Mouse (Mus musculus) Patski (cell line): Measurements from ENCODE around the gene H2afv. TPM values are rescaled to one million over a fixed set of nuclear protein-coding genes. Genes with fewer than 3 reads are reported as not detected.
"Not testable (repeated sequence)": the region's sequence is repeated elsewhere in the genome, so short reads cannot be mapped to it uniquely, and the experiment has no call there.

Experiments used
- ATAC-seq: fragments of 100-300 bp; one replicate; pipeline ENCODE4 v1.8.0; 2021
- CTCF ChIA-PET: fragments of 350-600 bp; sonication (Branson Sonifier 250); formaldehyde crosslinking; loops from one replicate; lab custom pipeline; 2022; ENCODE audit warnings: inconsistent platforms; lab: Charles Lee
- POLR2A ChIA-PET: fragments of 350-600 bp; sonication (Branson Sonifier 250); formaldehyde crosslinking; loops from one replicate; lab custom pipeline; 2022; ENCODE audit warnings: antibody characterized with exemption, inconsistent platforms; lab: Charles Lee
- DNase-seq: peaks from one replicate; pipeline ENCODE4 v3.0.0-alpha.2; 2011; ENCODE audit warnings: low read depth, low spot score
- H3K27me3 ChIP-seq: fragments of 371-371 bp; one replicate; pipeline ENCODE4 v1.5.1; 2021
- CTCF ChIP-seq: fragments of 100-300 bp; IDR thresholded peaks from one replicate; pipeline ENCODE4 v1.5.1; 2021
- in situ Hi-C: fragments of 300-500 bp; cut with MboI; formaldehyde crosslinking; loops from 3 replicates; pipeline ENCODE4 v1.11.1; 2018; ENCODE audit warnings: low pct_unique_long_range_greater_than_20kb, mixed read lengths
- polyA plus RNA-seq: library from polyadenylated mRNA; unstranded; gene quantifications from one replicate; pipeline ENCODE4 v1.2.3, GENCODE M21; 2021

H2afv gene
- polyA plus RNA-seq, 1 experiment from 2014 or later: 147 TPM

- no peak for TF ChIP-seq CTCF
- ATAC-seq: no peak
- DNase-seq: no peak
- ChIA-PET CTCF (interaction anchor here (2.7 to 5.4 kb wide), 2 partner anchors 13 to 17 kb away, joined by 14 to 28 read pairs; no protein-coding TSS in a partner anchor), POLR2A (interaction anchor here (0.7 to 1.3 kb wide), 2 partner anchors 9 to 126 kb away, joined by 3 to 4 read pairs; no protein-coding TSS in a partner anchor)
- no peaks in the 10 kb centered on the region for H3K27me3 ChIP-seq
- in situ Hi-C loops: no loop called here
Measured at GRCm38 (mm10) chr11:6418751-6419150, 25.5 kb downstream of the H2afv start.

DNA sequence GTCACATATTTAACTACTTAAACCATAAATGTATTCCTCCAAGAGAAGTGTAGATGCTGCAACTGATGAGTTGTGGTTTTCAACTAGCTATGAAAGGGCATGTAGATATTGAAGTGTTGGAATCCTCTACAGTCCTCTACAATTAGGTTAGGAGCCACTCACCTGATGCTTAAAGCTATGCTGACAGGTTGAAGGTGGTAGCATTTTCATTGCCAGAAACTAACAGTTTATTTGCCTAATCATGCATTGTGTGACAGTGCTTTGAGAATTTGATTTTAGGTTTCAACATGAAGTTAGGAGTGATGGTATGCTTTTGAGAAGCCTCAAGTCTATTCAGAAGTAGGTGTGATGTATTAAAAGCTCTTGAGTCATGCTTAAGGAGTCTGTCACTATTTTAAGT lies 26.8 kb downstream of the H2afv start:
- DNase-seq (no peak), ATAC-seq (no peak)
- TF ChIP-seq CTCF: no peak
- ChIA-PET POLR2A (interaction anchor here (0.6 to 0.9 kb wide), 3 partner anchors 26 to 84 kb away, joined by 4 read pairs; no protein-coding TSS in a partner anchor), CTCF (interaction anchor here (2.7 to 5.4 kb wide), 2 partner anchors 15 to 19 kb away, joined by 14 to 28 read pairs; no protein-coding TSS in a partner anchor)
- no peaks in the 10 kb centered on the region for H3K27me3 ChIP-seq
- in situ Hi-C loops: no loop called here

GRCm38 (mm10) chr11:6417069-6417468 lies 27.2 kb downstream of the H2afv start:
- in situ Hi-C loops: no loop called here
- DNase-seq (no peak), ATAC-seq (no peak)
- ChIA-PET POLR2A (interaction anchor here (0.9 kb wide), 1 partner anchor 26 kb away, joined by 4 read pairs; no protein-coding TSS in a partner anchor), CTCF (interaction anchor here (2.7 to 5.4 kb wide), 2 partner anchors 15 to 19 kb away, joined by 14 to 28 read pairs; no protein-coding TSS in a partner anchor)
- TF ChIP-seq CTCF: no peak
- no peaks in the 10 kb centered on the region for H3K27me3 ChIP-seq

DNA sequence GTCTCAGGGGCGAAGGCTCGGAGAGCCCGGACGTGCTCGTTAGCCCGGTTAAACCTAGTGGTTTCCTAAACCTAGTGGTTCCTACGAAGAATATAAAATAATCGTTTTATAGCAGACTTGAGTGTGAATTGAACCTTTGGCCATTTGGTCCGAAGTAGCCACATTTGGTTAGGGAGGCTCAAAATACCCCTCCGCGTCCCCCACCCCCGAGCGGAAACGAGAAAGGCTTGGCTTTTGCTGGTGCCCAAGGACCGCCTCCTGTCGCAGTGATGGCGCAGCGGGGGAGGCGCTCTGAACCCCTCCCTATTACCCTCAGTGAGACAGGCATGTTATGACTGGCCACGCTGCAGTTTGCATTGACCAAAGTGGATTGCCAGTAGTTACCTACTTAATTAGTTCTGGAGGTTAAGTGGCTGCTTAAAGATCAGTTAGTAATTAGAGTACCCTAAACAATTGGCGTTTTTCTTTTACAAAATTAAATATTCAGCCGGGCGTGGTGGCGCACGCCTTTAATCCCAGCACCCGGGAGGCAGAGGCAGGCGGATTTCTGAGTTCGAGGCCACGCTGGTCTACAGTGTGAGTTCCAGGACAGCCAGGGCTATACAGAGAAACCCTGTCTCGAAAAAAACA lies 27.7 kb downstream of the H2afv start:
- H3K27me3 ChIP-seq: no peaks in the 10 kb centered on the region
- DNase-seq: no peak
- peak; percentile 58 for ATAC-seq
- in situ Hi-C loops: no loop called here
- CTCF ChIA-PET: interaction anchor here (2.7 to 5.4 kb wide), 2 partner anchors 16 to 20 kb away, joined by 14 to 28 read pairs; no protein-coding TSS in a partner anchor
- POLR2A ChIA-PET: no interaction called here
- no peak for TF ChIP-seq CTCF

DNA sequence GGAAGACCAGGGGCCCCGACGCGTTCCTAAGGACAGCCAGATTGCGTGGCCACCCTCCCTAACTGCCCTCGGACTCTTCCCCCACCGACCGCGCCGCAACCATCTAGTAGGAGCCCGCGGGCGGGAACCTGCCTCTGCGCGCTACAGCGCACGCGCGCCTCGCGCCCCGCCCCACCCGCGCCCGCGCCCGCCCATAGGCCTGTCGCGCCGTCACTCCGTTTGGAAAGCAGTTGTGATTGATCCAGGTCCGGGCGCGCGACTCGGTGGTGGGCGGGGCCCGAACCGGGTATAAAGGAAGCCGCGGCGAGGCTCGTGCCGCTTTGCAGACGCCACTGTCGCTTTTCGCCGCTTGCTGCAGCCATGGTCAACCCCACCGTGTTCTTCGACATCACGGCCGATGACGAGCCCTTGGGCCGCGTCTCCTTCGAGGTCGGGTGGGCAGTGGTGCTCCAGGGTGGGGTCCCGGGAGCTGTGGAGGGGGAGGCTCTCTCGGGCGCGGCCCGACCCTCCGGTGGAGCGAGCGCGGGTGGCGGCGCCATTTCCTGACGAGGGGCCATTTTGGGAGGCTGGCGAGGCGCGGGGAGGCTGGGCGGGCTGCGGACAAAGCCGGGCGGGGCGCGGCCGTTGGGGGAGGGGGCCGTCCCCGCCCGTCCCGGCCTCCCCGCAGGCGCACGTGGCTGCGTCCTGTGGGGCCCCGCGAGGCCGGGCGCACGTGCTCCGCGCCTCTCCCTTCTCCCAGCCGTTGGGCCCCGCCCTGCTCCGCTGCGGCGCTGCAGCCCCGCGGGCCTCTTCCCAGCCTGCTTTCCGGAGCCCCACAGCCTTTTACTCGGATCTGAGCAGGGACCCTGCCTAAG lies 28.5 kb downstream of the H2afv start:
- TF ChIP-seq CTCF: no peak
- DNase-seq: peak; percentile 58
- H3K27me3 ChIP-seq: no peaks in the 10 kb centered on the region
- CTCF ChIA-PET: no interaction called here
- ATAC-seq: peak; percentile 81
- in situ Hi-C loops: no loop called here
- POLR2A ChIA-PET: interaction anchor here (1.4 kb wide), 2 partner anchors 9 to 14 kb away, joined by 4 read pairs; no protein-coding TSS in a partner anchor

DNA sequence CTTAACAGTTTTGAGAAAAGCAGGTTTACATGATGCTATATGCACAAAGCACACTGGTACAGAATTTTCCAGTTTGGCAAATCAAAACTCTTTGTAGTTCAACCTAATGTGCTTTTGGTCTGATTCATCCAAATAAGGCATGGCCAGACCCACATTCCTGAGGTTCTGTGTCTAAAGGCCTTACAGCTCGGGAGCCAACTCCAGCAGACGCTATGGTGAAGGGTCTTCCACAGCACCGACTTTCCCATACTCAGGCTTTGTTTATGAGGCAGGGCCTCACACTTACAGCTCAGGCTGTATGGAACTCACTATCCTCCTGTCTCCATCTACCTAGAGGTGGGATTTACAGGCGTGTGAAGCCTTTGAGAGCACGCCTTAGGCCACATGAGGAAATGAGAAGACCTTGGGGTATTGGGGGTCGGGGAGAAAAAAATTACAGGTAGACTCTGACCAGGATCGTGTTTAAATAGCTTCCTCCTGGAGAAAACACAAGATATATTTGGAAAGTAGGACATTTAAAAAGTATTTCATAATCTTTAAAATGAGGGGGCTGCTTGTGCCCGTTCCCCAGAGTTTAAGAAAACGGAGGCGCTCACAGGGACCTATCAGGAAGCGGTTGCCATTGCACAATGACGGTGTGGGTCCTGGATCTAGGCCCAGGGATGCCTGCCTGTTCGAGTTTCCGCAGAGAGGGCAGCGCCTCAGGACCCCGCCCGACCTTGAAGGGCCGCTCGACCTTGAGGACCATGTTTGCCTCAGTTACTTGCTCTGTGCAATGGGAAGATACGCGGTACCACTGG lies 29.3 kb downstream of the H2afv start, which contains the start of gene Ppia:
Gene Ppia (plus strand): TSS at position 693 of the 800 bp plus-strand sequence.
- ChIA-PET CTCF (interaction anchor here (1.0 kb wide), 1 partner anchor 9 kb away, joined by 6 read pairs; no protein-coding TSS in a partner anchor), POLR2A (interaction anchor here (1.1 to 1.4 kb wide), 3 partner anchors 9 to 24 kb away, joined by 4 to 6 read pairs (median 4); no protein-coding TSS in a partner anchor)
- H3K27me3 ChIP-seq: no peaks in the 10 kb centered on the region
- ATAC-seq: peak; percentile 19
- in situ Hi-C loops: no loop called here
- DNase-seq: no peak
- TF ChIP-seq CTCF: no peak

DNA sequence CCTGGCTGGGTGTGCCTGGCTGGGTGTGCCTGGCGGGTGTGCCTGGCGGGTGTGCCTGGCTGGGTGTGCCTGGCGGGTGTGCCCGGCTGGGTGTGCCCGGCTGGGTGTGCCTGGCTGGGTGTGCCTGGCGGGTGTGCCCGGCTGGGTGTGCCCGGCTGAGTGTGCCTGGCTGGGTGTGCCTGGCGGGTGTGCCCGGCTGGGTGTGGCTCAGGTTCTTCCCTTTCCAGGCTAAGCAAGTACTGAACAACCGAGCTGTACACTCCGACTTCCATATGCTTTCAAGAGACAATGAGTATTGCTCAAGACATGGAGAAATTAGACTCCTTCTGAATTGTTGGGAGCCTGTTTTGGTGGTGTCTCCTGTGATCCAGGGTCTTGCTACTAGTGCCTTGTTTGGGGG lies 31.0 kb downstream of the H2afv start:
- in situ Hi-C loops: no loop called here
- ChIA-PET POLR2A (no interaction called here), CTCF (no interaction called here)
- no peak for TF ChIP-seq CTCF
- no peak for ATAC-seq
- no peak for DNase-seq
- no peaks in the 10 kb centered on the region for H3K27me3 ChIP-seq

- H3K27me3 ChIP-seq: no peaks in the 10 kb centered on the region
- TF ChIP-seq CTCF: peak; percentile 97
- in situ Hi-C loops: no loop called here
- ATAC-seq (no peak), DNase-seq (no peak)
- ChIA-PET CTCF (interaction anchor here (1.0 to 3.7 kb wide), 11 partner anchors 10 to 107 kb away, joined by 3 to 32 read pairs (median 5); no protein-coding TSS in a partner anchor), POLR2A (interaction anchor here (0.6 to 2.0 kb wide), 5 partner anchors 10 to 186 kb away, joined by 3 to 8 read pairs (median 5); no protein-coding TSS in a partner anchor)
Measured at GRCm38 (mm10) chr11:6411684-6412083, 32.6 kb downstream of the H2afv start.

DNA sequence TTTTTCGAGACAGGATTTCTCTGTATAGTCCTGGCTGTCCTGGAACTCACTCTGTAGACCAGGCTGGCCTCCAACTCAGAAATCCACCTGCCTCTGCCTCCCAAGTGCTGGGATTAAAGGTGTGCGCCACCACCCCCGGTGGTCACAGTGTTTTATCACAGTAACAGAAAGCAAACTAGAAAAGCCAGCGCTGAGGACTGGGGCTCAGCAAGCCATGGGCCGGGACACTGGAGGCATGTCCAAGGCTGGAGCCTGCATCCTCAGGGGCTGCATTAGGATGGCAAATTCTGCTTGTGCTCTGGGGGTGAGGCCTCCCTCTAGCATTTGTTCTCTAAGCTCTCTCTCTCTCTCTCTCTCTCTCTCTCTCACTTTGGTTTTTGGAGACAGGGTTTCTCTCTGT lies 33.5 kb downstream of the H2afv start:
- DNase-seq, in situ Hi-C loops, H3K27me3 ChIP-seq, ATAC-seq: not testable (repeated sequence)
- CTCF ChIA-PET: interaction anchor here (1.4 to 3.7 kb wide), 2 partner anchors 9 to 33 kb away, joined by 5 to 32 read pairs; no protein-coding TSS in a partner anchor
- POLR2A ChIA-PET: interaction anchor here (1.0 to 1.7 kb wide), 2 partner anchors 15 to 18 kb away, joined by 4 to 5 read pairs; no protein-coding TSS in a partner anchor
